Mouse (Mus musculus) cortical plate, adult 2 months (tissue): ENCODE results near the gene Cwc25.

Experiments used
- CTCF ChIP-seq: fragments of 200-500 bp; IDR thresholded peaks from 2 replicates; pipeline ENCODE4 v1.5.1; 2011; ENCODE audit warnings: mild to moderate bottlenecking, control low read depth, low read length; ENCODE audit not compliant: insufficient read depth; ENCODE audit errors: extremely low read depth
- POLR2A ChIP-seq: fragments of 200-500 bp; IDR thresholded peaks from 2 replicates; pipeline ENCODE4 v1.6.1; 2011; ENCODE audit warnings: mild to moderate bottlenecking, low read length, control low read depth; ENCODE audit not compliant: insufficient read depth; ENCODE audit errors: extremely low read depth

DNA sequence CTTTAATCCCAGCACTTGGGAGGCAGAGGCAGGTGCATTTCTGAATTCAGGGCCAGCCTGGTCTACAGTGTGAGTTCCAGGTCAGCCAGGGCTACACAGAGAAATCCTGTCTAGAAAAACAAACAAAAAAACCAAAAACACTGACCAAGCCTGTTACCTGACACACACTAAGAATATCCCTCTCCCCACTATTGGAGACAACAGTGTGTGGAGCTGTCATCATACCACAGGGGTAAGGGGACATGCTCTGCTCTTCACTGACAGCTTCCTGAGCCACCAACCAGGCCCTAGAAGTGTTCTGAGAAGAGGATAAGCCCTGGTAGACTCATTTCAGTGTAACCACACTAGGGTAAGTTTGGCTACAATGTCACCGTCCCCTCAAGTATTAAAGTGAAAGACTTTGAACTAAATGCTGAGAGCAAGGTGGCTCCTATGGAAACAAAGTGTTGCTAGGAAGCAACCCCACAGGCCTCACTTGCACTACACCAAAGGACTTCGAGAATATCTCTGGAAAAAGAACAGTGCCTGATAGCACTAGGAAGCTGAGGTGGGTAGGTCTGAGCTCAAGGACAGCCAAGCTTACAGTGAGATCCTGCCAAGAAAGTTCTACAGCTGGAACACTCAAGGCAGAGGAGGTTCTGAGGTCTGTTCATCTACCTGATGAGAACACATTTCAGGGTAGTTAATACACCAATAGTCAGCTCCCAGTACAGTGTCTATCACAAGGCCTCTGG, 13.8 kb upstream of the Cwc25 start:
- TF ChIP-seq CTCF (no peak), POLR2A (no peak)
